Mouse (Mus musculus) layer of hippocampus, postnatal 25 days (tissue): ENCODE measurements around the gene Inpp5k. TPM values are rescaled to one million over a fixed set of nuclear protein-coding genes. Genes with fewer than 3 reads are reported as not detected.

Experiments
- DNase-seq, 2 experiments: peaks; one replicate each; pipeline ENCODE4 v3.0.0; 2022; ENCODE audit warnings: mixed read lengths in 2 of 2, low spot score in 1 of 2; ENCODE audit errors: extremely low spot score in 1 of 2
- total RNA-seq, 2 experiments: library from RNA; stranded (reverse); gene quantifications; 2 replicates each; pipeline ENCODE4 v1.2.3; 2021

The Inpp5k gene
- total RNA-seq, 2 experiments from 2014 or later, result 40.6 to 46.7 TPM

DNA sequence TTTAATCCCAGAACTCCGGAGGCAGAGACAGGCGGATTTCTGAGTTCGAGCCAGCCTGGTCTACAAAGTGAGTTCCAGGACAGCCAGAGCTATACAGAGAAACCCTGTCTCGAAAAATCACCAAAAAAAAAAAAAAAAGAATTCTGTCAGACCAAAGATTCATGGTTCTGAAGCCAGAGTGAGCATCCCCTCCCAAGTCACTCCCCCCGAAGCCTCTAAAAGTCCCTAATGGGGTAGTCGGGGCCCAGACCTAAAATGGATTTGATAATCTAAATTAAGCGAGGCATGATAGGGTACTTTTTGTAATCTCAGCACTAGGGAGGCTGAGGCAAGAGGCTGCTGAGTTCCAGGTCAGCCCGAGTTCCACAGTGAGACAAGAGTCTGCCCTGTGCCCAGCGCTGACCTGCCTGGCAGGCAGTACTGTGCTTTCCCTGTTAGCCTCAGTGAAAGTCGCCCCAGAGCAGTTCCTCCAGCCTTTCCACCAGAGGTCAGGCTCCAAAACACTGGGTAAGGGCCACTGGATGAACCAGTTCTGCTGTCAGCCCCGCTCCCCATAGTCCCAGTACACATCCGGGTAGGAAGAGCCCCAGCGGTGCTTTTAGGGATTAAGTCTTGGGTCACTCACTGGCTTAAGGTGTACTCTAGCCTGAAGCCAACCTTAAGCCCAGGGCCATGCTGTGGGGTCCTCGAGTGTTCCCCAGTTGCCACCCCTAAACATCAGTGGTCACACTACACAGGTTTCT, 22.3 kb downstream of the Inpp5k start:
- DNase-seq, result no peak

DNA sequence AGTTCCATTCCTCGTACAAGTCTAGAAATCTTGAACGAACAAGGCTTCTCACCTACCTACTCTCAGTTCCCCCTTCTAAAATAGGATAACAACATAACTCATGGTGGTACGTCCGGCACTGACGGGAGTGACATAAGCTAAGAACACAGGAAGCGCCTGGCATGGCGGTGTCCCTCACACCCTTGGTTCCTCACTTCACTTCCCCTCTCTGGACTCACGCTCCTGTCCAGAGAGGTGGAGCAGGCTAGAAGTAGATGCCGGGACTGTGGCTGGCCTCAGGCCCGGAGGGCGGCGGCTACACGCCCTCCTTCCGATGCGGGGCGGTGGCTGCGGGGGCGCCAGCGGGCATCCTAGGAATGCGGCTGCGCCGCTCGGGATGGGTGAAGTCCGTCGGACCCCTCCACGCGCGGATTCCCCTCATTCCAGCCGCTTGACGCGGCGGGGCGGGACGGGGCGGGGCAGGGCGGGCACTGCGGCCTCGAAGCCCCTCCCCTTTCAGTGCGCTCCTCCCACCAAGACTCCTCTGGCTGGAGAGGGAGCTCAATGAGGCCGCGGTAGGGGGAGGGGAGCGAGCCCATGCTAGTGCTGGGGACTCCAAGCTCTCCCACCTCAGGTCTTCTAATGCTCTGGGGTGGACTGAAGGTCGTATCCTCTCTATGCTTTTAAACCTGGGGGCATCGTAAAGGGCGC, 23.1 kb downstream of the Inpp5k start:
- DNase-seq, result peak; percentile 39 to 47

DNA sequence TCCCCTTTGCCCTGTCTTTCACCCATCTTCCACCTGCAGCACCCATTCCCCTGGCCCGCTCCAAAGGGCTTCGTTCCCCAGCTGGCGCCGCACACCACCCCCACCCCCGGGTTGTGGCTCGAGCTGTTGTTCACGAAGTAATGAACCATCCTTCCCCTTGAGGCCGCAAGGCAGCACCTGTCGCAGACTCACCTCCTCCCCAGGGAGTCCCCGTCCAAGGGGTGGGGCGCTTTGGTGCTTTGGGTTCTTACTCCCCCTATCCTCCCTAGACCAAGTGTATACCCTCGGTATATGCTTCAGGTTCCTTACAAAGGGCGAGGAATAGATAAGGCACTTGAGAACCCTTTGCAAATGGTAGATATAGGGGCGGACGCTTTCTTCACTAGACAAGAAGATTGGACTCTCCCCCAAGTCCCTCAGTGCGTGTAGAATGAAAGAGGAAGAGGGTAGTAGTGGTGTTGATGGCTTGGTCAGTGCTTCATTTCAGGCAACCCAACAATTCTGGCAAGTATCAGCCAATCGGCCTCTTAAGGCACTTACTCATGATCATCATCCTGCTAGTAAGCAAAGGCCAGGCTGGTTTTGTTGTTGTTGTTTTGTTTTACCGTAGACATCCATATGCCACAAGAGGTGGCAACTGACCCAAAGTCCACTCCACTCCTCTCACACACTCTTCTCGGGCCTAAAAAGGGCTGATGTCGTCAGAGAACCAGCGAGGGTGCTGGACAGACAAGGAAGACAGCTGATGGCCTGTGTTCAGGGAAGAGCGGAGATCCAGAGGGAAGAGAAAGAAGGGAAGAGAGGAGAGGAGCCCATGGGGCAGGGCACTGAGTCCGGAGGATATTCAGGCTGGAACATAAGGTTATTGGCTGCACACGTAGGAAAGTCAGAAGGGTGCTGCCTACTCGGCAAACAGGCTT, 23.9 kb downstream of the Inpp5k start:
- DNase-seq, result no peak

DNA sequence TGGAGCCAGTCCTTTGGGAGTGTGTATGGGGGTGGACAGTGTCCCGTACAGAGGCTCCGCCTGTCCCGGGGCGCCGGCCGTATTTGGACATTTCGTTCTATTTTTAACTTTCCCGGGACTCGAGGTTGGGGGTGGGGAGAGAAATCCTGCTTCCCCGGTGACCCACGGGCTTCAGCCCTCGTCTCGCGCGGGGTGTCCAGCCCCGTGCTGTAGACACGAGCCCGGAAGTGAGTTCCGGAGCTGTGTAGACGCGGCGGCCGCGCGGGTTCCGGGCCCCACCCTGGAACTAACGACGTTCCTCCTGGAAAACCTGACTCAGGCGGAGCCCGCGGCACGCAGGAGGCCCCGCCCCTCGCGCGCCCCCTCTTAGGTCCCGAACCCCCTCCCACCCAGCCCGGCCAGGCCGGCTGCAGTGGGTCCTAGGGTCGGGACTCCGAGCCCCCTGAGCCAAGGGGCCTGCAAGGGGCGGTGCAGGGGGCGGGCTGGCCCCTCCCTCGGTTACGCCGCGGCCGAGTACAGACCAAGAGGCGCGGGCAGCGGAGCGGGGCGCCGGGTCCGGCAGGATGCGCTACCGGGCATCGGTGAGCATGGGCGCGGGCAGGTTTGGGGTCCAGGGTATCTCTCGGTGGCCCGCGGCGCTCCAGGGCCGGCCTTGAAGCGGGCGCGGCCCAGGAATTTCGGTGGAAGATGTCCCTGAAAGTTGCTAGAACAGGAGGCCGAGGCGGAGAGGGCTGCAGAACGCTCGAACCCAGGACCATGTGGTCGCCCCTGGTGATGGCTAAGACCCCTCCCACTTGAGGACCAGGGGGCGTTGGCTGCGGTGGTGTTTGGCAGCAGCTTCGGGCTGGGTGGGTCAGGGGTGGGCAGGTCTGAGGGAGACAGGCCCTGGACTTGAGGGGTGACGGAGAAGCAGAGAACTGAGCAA, 25.1 kb downstream of the Inpp5k start:
- peak in 1 of 2 experiments; percentile 43 for DNase-seq

DNA sequence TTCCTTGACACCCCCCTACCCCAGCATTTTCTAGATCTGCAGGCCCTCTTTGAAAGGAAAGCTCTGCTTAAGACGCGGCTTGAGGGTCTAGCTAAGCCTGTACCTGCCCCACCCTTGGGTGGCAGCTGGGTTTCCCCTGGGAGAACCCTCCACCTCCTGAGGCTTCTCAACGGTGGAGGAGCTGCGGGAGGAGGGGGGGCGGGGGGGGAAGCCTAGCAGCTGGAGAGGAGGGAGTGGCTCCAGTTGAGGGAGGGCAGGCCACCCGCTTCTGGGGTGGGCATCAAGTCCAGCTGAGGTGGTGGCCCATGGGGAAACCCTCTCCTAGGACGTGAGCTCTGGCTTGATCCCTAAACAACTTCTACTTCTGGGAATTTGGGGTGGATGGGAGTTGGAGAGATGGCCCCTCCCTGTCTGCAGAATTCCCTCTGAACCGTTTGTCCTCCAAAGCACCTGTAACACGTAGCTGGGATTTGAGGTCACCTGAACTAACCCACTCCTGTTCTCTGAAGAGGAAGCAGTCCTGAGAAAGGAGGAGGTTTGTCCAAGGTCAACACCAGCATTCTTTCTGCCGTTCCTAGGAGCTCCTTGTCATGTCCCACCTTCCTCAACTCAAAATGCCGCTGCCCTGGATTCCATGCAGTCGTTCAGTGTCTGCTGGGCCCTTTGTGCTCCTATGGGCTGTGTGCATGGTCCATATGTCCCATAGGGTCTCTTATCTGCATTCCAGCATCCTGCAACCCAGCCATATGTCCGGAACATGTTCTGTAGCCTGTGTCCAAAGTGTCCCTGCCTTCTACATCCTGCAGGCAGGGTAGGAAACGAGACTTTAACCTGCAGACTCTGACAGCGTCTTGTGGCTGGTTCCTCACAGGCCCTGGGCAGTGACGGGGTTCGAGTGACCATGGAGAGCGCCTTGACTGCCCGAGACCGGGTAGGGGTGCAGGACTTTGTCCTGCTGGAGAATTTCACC, 26.1 kb downstream of the Inpp5k start:
- no peak for DNase-seq

DNA sequence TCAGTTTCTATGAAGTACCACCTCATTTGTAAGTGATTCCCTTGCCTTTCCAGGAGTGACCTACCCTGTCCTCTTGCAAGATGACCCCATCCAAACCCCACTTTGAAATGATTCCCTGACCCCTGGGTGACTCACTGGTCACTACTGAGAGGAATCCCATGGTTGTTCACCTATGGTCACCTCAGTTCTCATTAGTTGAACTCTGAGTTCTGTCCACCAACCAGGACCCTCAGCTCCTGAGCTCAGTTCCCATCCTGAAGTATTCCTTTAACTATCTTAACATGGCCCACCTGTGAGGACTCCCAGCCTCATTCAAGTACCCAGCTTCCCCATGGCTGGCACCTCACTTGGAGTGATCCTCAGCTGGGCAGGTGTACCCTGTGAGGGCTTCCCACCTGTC, 27.1 kb downstream of the Inpp5k start:
- no peak for DNase-seq

DNA sequence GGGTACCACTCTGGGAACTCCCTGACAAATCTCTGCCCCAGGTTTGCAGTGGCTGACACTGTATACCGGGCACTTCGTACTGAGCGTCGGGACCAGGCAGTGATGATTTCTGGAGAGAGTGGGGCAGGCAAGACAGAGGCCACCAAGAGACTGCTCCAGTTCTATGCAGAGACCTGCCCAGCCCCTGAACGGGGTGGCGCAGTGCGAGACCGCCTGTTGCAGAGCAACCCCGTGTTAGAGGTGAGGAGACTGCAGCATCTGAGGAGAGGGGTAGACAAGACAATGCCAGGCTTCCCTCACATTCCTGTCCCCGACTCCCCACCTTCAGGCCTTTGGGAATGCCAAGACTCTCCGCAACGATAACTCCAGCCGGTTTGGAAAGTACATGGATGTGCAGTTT, 27.5 kb downstream of the Inpp5k start:
- no peak for DNase-seq

DNA sequence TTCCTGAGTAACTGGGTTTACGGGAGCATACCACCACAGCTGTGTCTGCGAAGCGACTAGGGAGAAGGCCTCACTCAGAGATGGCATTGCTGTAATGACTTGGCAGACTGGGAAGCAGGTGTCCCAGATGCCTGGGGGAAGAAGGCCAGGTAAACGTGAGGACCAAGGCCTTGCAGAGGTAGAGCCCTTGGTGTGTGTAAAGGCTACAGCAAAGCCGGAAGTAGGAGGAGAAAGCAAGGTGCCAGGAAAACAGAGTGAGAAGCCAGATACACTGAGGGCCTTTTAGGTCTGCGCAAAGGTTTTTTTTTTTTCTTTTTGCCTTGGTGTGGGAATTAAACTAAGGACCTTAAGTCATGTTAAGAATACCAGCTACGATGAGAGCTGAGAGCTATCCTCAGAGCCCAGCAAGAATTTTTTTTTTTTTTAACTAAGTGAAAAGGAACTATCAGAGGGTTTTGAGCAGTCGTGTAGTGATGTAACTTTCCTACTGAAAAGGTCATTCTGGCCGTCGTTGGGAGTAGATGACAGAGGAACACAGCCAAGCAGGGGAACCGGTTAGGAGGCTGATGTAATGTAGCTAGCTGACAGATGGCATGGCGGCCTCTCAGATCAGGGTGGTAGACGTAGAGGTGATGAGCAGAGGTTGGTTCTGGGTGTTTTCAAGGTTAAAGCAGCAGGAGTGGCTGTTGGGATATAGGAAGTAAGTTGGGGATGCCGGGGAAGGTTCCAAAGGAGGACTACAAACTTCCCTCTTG, 28.4 kb downstream of the Inpp5k start:
- no peak for DNase-seq

DNA sequence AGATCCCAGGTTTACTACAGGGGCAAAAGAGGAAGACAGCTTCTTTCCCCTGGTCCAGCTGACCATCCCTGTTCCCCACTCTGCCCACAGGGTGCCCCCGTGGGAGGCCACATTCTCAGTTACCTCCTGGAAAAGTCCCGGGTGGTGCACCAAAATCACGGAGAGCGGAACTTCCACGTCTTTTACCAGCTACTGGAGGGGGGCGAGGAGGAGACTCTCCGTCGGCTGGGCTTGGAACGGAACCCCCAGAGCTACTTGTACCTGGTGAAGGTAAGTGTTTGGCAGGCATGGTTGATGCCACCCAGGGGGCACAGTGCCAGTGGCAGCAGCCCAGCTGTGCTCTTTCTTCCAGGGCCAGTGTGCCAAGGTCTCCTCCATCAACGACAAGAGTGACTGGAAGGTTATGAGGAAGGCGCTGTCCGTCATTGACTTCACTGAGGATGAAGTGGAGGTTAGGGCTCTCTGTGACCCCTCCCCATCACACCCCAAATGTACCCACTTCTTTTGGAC, 29.3 kb downstream of the Inpp5k start:
- no peak for DNase-seq

DNA sequence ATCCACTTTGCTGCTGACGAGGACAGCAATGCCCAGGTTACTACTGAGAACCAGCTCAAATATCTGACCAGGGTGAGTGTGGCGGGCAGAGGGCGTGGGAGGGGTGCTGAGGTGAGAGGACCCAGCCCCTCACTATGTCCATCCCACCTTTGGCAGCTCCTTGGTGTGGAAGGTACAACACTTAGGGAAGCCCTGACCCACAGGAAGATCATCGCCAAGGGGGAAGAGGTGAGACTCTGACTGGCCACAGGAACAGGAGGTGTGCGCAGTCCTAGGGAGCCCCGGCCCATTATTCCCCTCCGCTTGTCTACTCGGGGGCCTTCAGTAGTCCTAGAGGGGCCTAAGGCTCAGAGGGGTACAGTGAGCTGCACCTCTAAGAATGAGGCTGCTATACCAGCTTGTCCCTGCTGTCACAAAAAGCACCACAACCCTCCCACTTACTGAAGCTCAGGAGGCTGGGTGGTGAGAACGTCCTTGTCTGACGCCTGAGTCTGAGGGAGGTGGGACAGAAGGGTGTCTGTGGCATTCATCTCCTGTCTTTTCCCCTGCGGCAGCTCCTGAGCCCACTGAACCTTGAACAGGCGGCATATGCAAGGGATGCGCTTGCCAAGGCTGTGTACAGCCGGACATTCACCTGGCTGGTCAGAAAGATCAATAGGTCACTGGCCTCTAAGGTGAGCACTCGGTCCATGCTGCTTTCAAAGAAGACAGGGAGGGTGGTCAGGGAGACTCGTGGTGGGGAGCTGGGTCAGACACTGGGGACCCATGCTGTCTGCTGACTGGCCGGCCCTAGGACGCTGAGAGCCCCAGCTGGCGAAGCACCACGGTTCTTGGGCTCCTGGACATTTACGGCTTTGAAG, 30.4 kb downstream of the Inpp5k start:
- no peak for DNase-seq

DNA sequence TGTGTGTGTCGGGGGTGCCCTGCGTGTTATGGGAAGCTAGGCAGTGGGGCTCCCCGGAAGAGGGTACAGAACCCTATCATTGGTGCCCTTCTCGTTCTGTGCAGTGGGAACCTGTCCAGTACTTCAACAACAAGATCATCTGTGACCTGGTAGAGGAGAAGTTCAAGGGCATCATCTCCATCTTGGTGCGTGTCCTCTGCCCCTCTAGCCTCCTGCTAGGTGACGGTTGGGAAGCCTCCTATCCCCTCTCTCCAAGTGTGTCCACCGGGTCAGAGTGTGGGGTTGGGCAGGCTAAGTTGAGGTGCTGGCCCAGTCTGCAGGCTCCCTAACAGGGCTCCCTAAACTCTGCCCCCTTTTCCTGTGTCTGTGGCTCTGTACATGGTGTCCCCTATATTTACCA, 31.3 kb downstream of the Inpp5k start:
- DNase-seq, result no peak

DNA sequence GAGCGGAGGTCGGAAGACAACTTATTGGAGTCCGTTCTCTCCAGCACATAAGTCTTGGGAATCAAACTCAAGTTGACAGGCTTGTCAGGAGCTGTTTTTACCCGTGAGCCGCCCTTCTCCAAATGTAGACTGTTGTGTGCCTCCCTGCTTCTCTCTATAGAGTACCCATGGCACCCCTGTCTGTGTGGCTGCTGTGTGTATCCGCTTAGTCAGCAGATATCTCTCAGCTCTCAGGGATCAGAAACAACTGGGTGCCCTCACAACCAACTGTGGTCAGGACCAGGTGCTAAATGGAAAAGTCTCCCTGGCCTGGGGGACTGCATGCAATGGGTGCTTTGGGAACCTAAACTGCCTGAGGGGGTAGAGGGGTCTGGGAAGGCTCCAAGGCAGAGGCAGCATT, 35.5 kb downstream of the Inpp5k start:
- no peak for DNase-seq

DNA sequence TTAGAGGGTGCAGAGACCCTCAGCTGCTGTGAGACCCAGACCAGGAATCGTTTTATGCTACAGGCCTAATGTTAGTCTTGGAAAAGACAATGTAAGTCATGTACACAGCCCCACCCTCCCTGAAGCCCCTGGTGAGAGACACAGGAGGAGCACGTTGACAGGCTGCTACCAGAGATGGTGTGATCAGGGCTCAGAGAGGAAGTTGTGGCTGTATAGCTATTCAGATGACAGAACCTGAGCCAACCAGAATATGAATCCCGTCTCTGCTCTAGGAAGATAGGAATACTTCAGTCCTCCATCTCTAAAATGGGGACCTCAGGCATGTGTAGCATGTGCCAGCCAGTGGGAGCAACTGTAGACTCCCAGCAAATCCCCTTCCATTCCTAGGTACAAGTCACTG, 37.8 kb downstream of the Inpp5k start:
- DNase-seq, result no peak

DNA sequence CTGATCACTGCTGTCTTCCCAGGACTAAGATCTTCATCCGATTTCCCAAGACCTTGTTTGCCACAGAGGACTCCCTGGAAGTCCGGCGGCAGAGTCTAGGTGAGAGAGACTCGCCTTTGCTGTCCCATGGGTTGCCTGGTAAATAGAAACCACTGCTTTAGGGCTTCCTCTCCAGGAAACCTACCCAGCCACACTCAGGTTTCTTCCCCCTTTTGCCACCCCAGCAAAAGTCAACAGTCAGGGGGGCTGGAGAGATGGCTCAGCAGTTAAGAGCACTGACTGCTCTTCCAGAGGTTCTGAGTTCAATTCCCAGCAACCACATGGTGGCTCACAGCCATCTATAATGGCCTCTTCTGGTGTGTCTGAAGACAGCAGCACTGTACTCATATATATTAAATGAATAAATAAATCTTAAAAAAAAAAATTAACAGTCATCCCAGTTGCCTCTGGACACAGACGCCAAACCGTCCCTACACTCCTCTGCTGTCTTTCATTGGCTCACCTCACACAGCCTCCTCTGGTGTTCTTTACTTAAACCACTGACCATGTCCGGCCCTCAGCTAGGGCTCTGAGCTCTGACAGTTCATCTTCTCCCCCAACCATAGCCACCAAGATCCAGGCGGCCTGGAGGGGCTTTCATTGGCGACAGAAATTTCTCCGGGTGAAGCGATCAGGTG, 38.5 kb downstream of the Inpp5k start:
- no peak for DNase-seq

DNA sequence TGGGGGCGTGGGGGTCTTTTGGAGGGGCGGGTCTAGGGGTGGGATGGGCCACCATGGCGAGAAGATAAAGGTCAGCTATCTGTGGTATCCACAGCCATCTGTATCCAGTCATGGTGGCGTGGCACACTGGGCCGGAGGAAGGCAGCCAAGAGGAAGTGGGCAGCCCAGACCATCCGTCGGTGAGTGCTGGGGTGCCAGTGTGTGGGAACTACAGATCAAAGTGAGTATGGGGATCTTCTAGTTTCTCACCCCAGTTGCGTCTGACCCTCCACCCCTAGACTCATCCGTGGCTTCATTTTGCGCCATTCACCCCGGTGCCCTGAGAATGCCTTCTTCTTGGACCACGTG, 39.0 kb downstream of the Inpp5k start:
- DNase-seq, result no peak

DNA sequence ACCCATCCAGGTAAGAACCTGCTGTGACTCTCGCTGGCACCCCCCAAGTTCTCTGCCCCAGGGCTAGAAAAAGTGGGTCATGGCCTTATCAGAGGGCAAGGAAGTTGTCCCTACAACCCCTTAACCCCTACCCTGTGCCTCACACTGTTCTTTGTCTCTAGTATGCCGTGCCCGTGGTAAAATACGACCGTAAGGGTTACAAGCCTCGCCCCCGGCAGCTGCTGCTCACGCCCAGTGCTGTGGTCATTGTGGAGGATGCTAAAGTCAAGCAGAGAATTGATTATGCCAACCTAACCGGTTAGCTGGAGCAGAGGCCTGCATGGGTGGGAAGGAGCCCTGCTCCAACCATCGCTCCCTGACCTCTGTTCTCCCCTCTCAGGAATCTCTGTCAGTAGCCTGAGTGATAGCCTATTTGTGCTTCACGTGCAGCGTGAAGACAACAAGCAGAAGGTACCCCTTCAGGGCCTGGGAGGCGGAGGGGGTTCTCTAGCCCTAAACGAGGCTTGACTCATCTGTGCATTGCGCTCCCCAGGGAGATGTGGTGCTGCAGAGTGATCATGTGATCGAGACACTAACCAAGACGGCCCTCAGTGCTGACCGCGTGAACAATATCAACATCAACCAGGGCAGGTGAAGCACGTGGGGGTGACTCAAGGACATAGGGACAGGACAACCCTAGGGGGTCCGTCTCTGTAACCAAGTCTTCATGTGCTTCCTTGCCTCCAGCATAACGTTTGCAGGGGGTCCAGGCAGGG, 40.8 kb downstream of the Inpp5k start:
- DNase-seq, result no peak
